Mouse (Mus musculus): Measurements from ENCODE around the gene Gm5414. TPM values are rescaled to one million over a fixed set of nuclear protein-coding genes. Genes with fewer than 3 reads are reported as not detected.

Gene Gm5414
- polyA plus RNA-seq (2015; fragmentation: Nextera tagmentation; extraction: Ambion mirVana), result not detected in 2 replicates

DNA sequence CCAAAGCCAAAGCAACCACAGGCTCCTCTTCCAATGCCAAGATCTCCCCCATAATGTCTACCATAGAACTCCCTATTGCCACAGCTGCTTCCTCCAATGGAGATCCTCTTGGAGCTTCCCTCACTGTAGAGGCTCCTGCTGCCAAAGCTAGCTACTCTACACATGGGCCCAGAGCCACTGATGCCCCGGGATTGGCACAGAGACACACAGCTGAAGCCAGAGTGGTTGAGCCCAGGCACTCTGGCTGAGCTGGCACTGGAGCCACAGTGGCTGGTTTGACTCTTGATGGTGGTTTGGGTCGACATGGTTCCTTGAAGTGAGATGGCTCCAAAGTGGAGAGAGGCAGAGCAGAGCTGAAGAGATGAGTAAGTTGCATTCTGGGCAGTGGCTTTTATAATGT is at the start of gene Gm5414:
Gene Gm5414, minus strand, starts transcription at position 305 of the 400 bp plus-strand sequence.
- H3K9me3 ChIP-seq, result no peaks in the 10 kb centered on the region
- H3K4me2 ChIP-seq, result no peak within 1 kb of the TSS
- H3K27ac ChIP-seq, result no peak within 1 kb of the TSS
- no peaks in the 10 kb centered on the region for H3K36me3 ChIP-seq
- WGBS, result 68% methylated on average over 2 of the region's 2 CpGs
- no peak for ATAC-seq (ENCODE audit: borderline replicate concordance, extremely low read depth, low FRiP score, low TSS enrichment)
- no peaks in the 10 kb centered on the region for H3K4me1 ChIP-seq
- H3K4me3 ChIP-seq, result no peak within 1 kb of the TSS
- H3K9ac ChIP-seq, result no peak within 1 kb of the TSS
- no peaks in the 10 kb centered on the region for H3K27me3 ChIP-seq

DNA sequence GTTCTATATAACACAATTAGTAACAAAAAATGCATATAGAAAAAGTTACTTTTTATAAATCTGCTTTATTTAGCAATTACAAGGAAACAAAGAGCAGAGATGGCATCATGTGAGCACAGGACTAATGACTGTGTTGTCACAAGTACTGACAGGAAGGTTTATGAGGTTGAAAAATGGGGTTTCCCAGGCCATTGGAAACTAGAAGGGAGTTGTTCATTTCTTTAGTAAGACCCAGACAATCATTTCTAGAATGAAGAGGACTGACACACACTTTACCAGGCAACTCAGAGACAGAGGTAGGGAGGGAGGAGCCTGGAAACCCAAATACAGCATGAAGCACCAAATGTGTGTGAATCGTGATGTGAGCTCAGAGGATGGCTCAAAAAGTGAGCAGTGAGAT is 48.0 kb upstream of the Gm5414 start:
- no peaks in the 10 kb centered on the region for H3K9me3 ChIP-seq
- 74% methylated on average over 1 of the region's 1 CpGs for WGBS
- H3K4me3 ChIP-seq, result no peak overlapping the region
- no peak overlapping the region for H3K27ac ChIP-seq
- no peak overlapping the region for H3K4me2 ChIP-seq
- no peaks in the 10 kb centered on the region for H3K36me3 ChIP-seq
- ATAC-seq (ENCODE audit: borderline replicate concordance, extremely low read depth, low FRiP score, low TSS enrichment), result no peak
- H3K9ac ChIP-seq, result no peak overlapping the region
- H3K4me1 ChIP-seq, result no peaks in the 10 kb centered on the region
- no peaks in the 10 kb centered on the region for H3K27me3 ChIP-seq

DNA sequence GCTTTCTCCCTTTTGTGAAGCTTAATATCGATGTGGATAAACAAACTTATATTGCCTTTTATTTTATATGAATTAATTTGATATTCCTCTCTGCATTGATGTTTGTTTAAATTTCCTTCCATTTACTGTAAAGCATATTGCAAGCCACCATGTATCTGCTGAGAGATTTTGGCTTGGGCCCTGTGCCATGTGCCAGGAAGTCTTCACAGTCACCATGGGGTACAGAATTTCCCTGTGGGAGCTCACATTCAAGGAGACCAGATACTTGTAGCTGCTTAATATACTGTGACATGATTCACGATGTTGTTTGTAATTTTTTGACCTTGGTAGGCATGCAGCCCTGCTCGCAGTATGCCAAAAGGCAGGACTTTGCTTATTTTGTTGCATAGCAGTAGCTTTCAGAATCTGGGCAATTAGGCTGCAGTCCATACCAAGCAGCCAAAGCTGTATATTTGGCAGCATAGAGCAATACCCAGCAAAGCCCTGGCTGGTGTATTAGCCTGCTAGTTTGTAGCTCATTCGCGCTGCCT is 24.8 kb upstream of the Gm5414 start:
- WGBS, result 82% methylated on average over 5 of the region's 5 CpGs
- Histone ChIP-seq H3K4me3 (no peak overlapping the region), H3K4me1 (no peaks in the 10 kb centered on the region), H3K36me3 (no peaks in the 10 kb centered on the region), H3K4me2 (no peak overlapping the region), H3K27ac (no peak overlapping the region), H3K9ac (no peak overlapping the region), H3K9me3 (no peaks in the 10 kb centered on the region), H3K27me3 (no peaks in the 10 kb centered on the region)
- no peak for ATAC-seq (ENCODE audit: borderline replicate concordance, extremely low read depth, low FRiP score, low TSS enrichment)

DNA sequence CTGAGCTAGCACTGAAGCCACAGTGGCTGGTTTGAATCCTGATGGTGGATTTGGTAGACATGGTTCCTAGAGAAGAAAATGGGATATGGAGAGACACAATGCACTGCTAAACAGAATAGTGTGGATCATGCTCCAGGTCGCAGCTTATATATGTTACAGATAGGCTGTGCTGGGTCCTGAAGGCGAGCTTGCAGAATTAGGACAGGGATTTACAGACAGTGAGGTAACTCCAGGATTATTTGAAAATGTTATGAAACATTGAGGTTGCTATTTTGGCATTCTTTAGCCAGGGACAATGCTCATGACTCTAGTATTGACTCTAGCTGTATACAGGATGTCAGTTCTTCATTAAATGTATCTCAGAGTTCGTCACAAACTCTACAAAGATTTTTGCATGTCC is 19.3 kb upstream of the Gm5414 start, which contains the start of gene Gm5478:
Gene Gm5478, minus strand, starts transcription at position 101 of the 400 bp plus-strand sequence.
- Histone ChIP-seq H3K4me3 (no peak within 1 kb of the TSS), H3K4me2 (no peak within 1 kb of the TSS), H3K9ac (no peak within 1 kb of the TSS), H3K27ac (no peak within 1 kb of the TSS), H3K27me3 (no peaks in the 10 kb centered on the region), H3K9me3 (no peaks in the 10 kb centered on the region), H3K36me3 (no peaks in the 10 kb centered on the region), H3K4me1 (no peaks in the 10 kb centered on the region)
- 59% methylated on average over 3 of the region's 3 CpGs for WGBS
- no peak for ATAC-seq (ENCODE audit: borderline replicate concordance, extremely low read depth, low FRiP score, low TSS enrichment)

DNA sequence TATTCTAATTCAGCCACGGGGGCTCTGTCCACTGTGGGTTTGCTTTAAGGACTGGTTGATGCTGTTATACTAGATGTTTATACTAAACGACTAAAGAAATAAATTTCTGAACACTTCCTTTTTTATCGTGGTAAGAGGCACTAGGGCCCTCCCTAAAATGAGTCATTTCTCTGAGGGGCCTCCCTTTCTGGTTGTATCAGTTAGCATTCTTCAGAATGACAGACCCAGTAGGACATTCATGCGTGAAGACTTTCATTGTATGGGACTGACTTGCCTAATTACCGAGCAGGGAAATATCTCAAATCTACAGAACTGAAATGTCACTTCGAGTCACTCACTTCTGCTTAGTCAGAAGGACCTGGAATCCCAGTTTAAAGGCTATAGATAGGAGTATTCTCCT is 28.9 kb downstream of the Gm5414 start:
- H3K27ac ChIP-seq, result no peak overlapping the region
- H3K9me3 ChIP-seq, result no peaks in the 10 kb centered on the region
- ATAC-seq (ENCODE audit: borderline replicate concordance, extremely low read depth, low FRiP score, low TSS enrichment), result no peak
- H3K4me2 ChIP-seq, result no peak overlapping the region
- H3K27me3 ChIP-seq, result no peaks in the 10 kb centered on the region
- no peaks in the 10 kb centered on the region for H3K36me3 ChIP-seq
- H3K4me1 ChIP-seq, result no peaks in the 10 kb centered on the region
- 47% methylated on average over 6 of the region's 6 CpGs for WGBS
- no peak overlapping the region for H3K9ac ChIP-seq
- H3K4me3 ChIP-seq, result no peak overlapping the region

DNA sequence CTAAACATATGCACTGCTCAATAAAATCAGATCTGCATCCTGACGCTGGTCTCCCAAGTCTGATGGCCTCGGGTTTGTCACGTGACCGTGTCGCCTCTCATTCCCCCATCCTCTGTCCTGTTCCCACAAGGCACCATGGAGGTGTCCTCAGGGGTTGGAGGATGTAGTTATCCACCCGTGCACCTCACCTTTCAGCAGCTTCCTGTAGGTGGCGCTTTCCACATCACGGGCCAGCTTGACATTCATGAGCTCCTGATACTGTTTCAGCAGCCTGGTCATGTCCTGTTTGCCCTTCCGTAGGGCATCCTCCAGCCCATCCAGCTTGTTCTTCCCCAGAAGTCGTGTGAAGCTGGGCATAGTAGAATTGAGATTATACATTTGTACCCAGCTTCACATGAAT is 39.8 kb downstream of the Gm5414 start:
- Histone ChIP-seq H3K4me2 (no peak overlapping the region), H3K36me3 (no peaks in the 10 kb centered on the region), H3K4me1 (no peaks in the 10 kb centered on the region), H3K4me3 (no peak overlapping the region), H3K27me3 (no peaks in the 10 kb centered on the region), H3K27ac (no peak overlapping the region), H3K9me3 (no peaks in the 10 kb centered on the region), H3K9ac (no peak overlapping the region)
- ATAC-seq (ENCODE audit: borderline replicate concordance, extremely low read depth, low FRiP score, low TSS enrichment), result no peak
- WGBS, result 77% methylated on average over 10 of the region's 10 CpGs

DNA sequence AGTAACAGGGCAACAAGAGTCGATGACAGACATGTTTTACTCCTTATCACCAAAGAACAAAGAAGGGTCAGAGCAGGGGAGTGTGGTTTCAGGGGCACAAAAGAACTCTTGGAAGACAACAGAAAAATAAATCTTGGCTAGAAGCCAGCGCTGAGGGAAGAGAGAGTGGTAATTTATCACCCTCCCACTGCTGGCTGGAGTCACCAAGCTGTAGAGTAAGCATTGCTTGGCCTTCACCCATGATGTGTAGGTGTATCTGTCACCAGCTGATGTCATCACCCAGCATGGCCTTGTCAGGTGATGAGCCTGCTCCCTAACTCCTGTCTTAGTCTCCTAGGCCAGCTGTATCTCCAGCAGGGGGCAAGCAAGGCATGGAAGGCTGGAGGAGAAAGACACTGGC is 43.5 kb downstream of the Gm5414 start:
- H3K27ac ChIP-seq, result no peak overlapping the region
- no peaks in the 10 kb centered on the region for H3K27me3 ChIP-seq
- no peak overlapping the region for H3K4me2 ChIP-seq
- 7% methylated on average over 2 of the region's 2 CpGs for WGBS
- no peaks in the 10 kb centered on the region for H3K4me1 ChIP-seq
- no peak overlapping the region for H3K9ac ChIP-seq
- ATAC-seq (ENCODE audit: borderline replicate concordance, extremely low read depth, low FRiP score, low TSS enrichment), result no peak
- H3K36me3 ChIP-seq, result no peaks in the 10 kb centered on the region
- no peaks in the 10 kb centered on the region for H3K9me3 ChIP-seq
- no peak overlapping the region for H3K4me3 ChIP-seq

DNA sequence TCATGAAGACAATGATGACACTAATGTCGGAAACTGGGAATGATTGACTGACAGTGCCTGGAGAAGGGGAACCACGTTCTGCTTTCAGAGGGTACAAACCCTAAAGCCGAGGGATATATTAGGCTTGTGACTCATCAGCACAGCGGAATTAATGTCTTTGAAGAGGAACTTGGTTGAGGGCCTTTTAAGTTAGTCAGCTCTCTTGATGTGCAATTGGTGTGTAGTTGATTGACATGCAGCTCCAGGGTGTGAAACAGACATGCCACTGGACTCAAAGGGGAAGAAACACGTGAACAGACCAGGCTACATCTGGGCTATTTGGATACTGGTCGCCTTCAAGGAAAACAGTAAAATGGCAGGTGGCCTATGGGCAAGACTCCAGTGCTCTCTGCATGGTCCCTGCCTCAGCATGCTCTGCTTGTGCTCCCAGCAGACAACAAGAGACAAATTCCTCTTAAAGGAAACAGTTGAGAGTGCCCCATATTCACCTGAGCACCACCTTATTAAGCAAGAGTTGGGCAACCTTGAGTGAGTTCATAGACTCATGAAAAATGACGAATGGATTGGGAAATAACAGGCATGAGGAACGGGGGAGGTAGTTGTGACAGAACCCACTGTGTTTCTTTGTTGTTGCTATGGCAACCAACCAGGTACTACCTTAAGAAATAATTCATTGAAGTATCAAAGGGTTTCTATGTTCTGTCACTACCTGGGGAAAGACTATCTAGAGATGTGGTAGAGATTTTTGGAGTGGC is 44.6 kb downstream of the Gm5414 start:
- no peak overlapping the region for H3K4me3 ChIP-seq
- no peaks in the 10 kb centered on the region for H3K27me3 ChIP-seq
- H3K4me1 ChIP-seq, result no peaks in the 10 kb centered on the region
- no peak overlapping the region for H3K9ac ChIP-seq
- no peak overlapping the region for H3K4me2 ChIP-seq
- no peak for ATAC-seq (ENCODE audit: borderline replicate concordance, extremely low read depth, low FRiP score, low TSS enrichment)
- WGBS, result 70% methylated on average over 8 of the region's 8 CpGs
- H3K36me3 ChIP-seq, result no peaks in the 10 kb centered on the region
- no peak overlapping the region for H3K27ac ChIP-seq
- H3K9me3 ChIP-seq, result no peaks in the 10 kb centered on the region

DNA sequence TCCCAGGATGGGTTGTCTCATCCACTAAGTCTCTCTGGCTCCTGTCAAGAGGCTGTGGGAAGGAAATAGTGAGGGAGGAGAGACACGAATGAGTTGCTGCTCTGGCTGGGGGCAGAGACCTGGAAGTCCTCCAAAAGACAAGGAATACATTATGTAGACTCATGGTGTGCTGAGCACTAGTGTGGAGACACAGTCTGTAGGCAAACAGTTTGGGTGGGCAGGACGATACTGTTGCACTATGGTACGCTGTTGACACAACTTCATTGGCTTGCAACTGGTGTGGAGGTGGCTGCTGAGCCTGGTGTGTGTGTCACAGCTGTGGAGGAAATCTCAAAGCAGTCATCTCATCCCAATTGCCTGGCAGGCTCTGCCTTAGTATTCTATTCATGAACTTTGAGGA is 46.3 kb downstream of the Gm5414 start:
- ATAC-seq (ENCODE audit: borderline replicate concordance, extremely low read depth, low FRiP score, low TSS enrichment), result no peak
- H3K4me2 ChIP-seq, result no peak overlapping the region
- no peak overlapping the region for H3K4me3 ChIP-seq
- WGBS, result 56% methylated on average over 3 of the region's 3 CpGs
- H3K9me3 ChIP-seq, result no peaks in the 10 kb centered on the region
- no peak overlapping the region for H3K9ac ChIP-seq
- no peaks in the 10 kb centered on the region for H3K27me3 ChIP-seq
- H3K4me1 ChIP-seq, result no peaks in the 10 kb centered on the region
- H3K36me3 ChIP-seq, result no peaks in the 10 kb centered on the region
- H3K27ac ChIP-seq, result no peak overlapping the region

DNA sequence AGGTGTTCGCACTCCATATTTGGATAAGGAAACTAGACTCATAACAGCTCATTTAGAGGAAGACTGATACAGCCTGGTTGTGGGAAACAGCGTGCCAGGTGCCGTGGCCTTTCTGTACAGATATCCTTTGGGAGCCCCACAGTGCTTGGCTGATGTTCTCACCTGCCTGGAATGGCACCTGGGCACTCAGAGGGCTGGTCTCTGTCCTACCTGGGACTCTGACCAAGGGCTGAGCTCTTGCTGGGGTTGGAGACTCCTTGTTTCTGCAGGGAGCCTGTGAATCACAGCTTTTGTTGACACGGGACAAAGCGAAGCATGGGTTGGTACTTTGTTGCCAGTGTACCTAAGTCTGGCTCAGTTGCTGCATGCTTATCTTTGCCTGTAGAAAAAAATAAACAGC is 52.5 kb downstream of the Gm5414 start:
- H3K27me3 ChIP-seq, result no peaks in the 10 kb centered on the region
- ATAC-seq (ENCODE audit: borderline replicate concordance, extremely low read depth, low FRiP score, low TSS enrichment), result no peak
- 63% methylated on average over 5 of the region's 5 CpGs for WGBS

More for the DNA sequence above, 52.5 kb downstream of the Gm5414 start:
- Histone ChIP-seq H3K4me1 (no peaks in the 10 kb centered on the region), H3K9ac (no peak overlapping the region), H3K4me2 (no peak overlapping the region), H3K4me3 (no peak overlapping the region), H3K9me3 (no peaks in the 10 kb centered on the region), H3K27ac (no peak overlapping the region), H3K36me3 (no peaks in the 10 kb centered on the region)
